Mouse (Mus musculus): ENCODE measurements around the gene Cym.

Gene Cym

DNA sequence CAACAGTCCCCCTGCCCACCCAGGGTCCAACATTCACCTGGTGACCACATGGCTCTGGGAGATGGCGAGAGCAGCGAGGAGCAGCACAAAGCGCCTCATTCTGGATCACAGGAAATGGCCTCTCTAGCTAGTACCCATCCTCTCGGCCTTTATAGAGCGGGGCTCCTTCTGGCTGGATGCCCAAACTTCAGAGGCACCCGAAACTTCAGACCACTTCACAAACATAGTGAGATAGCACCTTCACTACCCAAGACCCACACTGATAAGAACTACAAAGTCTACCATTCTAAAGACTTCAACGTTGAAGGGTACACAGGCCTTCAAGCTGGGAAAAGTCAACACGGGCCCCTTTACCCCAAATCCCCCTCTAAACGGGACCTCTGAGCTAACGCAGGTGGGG is at the start of gene Cym:
TSS of gene Cym (minus strand) at position 125 of the 400 bp plus-strand sequence.
- no peak for DNase-seq (ENCODE audit: low spot score)

DNA sequence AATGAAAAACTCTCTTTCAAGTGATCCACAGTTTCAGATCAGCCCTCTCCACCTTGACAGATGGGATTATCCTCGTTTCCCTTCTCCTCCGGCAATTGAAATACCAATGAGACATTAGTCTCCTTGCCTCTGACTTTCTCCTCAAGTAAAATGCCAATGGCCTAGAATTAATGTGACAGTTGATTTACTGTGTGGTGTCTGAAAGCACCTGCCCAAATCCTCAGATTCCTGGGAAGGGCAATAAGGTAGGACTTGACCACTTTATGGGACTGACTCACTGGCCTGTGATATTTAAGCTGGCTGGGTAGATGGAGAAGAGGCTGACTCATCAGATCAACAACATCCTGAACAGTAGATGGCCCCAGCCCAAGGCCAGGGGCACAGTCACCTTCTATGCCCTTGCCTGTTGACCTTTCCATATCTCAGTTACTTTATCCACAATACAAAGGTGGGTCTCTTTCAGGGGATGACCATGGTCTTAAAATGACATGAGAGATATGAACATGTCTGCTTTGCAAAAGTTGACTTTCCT is 45.3 kb upstream of the Cym start:
- no peak for DNase-seq (ENCODE audit: low spot score)

DNA sequence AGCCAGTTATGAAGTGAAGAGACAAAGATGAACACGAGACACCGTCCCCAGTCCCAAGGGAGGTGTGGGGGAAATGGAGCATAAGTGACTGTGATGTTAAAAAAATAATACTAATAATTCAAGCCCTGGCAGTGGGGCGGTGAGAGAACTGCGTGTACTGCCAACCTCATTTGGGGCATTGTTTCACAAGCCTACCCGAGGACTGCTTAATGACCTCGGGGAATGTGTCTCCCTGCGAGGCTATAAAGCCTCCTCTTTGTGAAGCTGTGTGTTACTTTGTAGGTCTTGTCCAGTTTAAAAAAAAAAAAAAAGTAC is 40.3 kb upstream of the Cym start:
- DNase-seq (ENCODE audit: low spot score), result no peak

DNA sequence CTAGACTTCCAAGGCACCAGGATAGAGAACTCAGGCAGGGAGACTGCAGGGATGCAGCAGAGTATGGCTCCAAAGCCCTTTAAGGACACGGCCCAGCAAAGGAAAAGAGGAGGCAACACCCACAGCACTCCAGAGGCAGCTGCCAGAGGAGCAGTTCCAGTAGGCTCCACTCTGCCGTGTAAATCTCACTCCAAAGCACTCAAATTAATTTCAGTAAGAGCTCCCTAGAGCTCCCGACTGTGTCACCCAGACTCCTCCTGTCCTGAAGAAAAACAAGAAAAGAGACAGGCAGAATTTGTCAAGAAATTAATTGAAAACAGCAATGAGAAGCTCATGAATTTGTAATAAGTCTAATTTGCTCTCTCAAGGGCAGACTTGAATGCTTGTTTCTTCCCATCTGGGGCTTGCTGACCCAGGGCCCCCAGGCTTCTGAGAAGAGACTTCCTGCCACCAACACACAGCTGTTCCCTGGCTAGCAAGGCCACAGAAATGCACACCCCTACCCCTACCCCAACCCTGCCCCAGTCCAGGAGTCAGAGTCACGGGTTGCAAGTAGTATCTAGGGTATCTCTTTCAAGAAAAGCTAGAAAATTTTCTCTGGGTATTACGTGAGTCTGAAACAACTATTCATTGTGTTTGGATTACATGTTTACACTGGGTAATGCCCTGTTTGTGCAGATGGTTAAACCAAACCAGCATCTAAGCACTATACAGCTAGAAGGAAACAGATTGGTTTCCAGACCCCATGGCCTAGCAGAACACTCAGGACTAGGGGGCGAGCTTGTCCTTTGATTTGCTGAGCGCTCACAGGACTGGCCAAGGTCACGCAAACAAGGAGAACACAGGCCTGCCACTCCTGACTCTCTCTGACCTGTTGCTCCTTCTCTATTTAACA is 39.7 kb upstream of the Cym start:
- DNase-seq (ENCODE audit: low spot score), result no peak

DNA sequence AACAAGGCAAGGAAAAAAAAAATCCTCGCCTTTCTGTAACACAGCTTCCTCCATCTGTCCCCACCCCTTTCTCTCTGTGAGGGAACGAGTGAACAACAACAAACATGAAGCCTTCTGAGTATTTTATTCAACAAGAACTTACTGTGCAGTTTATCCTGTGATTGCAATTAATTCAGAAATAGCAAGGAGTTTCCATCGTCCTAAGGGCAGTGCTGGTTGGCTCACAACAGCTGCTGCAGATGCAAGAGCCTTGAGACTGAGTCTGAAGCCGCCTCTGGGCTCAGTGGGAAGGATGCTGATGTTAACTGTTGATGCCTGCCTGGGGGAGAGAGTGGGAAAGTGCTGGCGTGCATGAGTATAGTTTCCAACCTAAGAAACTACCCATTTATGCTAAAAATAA is 36.4 kb upstream of the Cym start:
- no peak for DNase-seq (ENCODE audit: low spot score)

DNA sequence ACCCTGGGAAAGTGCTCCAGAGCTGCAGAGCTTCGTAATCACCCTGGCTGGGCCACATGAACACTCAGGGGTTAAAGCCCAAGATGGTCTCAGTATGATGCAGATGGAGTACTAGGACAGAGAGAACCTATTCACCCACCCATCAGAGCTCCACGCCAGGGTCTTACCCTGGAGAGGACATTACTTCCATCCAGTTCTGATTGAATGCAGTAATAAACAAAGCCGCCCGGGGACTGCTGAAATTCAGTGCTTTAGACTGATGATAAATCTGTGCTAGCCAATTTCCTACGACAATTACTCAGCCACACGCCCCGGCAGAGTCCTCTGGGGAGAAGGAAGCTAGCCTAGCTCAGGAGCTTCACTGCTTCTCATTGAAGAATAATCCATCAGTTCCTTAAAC is 35.2 kb upstream of the Cym start:
- no peak for DNase-seq (ENCODE audit: low spot score)

DNA sequence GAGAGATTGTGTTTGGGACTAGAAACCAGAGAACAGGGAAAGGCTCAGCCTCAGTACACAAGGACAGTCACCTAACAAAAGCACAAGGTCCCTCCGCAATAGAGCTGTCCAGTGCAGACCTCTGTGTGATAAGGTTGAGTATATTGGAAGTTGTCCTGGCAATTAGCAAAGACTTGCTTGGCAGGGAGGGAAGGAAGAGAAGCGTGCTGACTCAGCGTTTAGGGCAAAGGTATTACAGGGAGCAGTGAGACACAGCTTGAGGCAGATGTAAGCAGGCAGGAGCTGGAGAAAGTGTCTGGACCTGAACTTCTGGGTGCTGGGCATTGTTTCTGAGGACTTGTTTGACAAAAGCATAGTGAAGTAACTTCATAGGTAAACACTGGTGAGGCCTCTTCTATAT is 34.5 kb upstream of the Cym start:
- DNase-seq (ENCODE audit: low spot score), result no peak

DNA sequence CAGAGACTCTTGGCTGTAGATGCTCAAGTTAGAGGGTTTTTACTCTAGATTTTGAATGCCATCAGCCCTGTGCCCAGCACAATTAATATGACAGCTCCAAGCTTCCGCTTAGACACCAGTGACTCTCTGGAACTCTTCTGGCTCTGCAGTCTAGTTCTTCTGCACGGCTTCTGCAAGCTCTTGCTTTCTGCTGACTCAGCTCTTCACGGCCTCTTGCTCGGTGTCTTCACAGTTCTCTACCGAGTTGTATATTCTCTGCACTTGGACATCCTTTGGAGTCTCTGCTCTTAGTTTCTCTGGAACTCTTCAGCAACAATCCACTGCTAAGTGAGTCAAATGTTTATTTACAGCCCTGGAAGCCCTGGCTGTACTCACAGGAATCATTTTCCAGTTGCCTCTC is 32.4 kb upstream of the Cym start:
- DNase-seq (ENCODE audit: low spot score), result no peak

DNA sequence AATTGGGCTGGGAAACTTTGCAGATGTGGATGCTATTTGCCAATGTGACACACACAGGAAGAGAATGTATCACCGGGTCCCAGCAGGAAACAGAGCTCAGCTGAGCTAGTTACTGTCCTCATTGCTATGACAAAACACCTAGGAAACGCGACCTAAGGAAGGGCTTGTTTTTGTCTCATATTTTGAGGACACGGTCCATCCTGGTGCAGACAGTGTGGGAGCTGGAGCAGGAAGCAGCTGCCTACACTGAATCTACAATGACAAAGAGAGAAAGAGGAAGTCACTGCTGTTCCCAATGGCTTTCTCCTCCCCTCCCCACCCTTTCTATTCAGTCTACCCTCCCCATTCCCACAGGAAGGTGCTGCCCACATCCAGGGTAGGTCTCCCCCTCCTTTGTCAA is 30.5 kb upstream of the Cym start:
- no peak for DNase-seq (ENCODE audit: low spot score)

DNA sequence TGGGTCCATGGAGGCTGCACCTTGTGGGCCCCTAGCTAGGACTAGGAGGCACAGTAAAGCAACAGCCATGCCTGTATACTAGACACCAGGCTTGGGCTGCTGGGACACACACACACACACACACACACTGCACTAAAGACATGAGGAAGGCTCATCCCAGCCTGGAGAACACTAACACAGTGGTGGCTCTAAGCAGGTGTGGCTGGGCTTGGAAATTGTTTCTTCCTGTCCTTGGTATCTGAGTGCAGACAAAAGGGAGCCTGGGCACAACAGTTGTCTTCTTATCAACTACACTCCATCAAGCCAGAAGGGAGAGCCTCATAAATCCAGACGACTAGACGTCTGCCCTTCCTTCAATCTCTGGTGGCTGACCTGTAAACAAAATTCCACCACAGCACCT is 28.8 kb upstream of the Cym start:
- DNase-seq (ENCODE audit: low spot score), result no peak

DNA sequence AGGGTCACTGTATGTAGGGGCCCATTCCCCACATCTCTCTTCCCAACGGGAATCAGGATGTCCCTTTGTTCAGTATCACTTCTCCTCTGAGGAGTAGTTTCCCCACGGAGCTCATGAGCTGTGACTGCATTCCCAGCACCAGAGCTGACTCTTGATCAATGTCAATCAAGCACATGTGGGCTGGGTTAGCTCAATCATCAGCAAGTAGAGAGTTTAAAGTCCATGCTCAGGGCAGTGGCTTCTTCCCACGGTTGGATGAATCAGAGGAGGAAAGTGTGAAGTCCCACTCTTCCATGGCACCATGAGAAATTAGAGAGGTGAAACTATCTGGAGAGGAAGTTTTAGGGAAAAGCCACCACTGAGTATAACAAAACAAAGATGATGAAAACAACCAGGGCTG is 27.5 kb upstream of the Cym start:
- DNase-seq (ENCODE audit: low spot score), result no peak

DNA sequence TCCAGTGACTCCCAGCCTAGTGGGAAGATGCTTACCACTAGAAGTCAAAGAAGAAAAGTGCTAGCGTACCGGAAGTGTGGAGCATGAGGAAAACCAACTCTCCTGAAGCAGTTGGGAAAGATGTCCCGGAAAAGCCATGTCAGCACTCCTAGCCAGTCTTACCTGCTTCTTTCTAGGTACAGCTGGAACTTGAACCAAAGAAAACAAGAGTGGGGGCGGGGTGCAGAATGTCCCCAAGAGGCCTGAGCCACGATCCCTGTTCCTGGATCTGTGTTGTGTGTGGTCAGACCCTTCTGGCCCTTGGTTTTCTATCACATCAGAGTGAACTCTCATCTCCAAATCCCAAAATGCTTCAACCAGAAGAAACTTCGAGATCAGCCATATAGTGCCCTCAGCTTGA is 25.3 kb upstream of the Cym start:
- no peak for DNase-seq (ENCODE audit: low spot score)

DNA sequence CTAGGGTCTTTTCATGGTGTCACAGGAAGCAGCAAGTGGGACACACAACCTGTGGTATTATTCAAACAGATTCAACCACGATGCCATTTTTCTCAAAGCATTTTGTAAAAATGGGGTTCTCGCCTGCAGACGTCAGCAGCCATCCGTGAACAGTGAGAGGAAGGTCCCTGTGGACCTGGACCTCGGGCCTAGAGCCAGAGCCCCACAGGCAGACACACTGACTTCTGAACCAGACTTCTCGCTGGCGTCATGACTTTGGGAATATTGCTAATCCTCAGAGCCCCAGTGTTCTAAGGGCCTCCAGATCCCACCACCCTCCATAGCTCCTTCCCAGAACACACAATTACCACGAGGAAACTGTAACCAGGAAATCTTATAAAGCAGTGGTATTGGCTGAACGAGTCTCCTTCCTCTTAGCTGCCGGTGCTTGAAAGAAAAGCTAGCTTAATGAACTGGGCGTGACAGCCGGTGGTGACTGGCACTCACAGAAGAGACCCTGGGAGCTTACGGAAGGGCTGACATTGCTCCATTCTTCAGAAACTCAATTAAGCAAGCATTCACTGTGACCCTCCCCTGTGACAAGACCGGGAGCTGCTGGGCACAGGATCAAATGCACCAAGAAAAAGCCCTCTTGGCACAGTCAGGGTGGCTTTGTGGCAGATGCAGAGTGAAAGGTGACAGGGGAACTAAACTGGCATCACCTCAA is 20.0 kb upstream of the Cym start:
- no peak for DNase-seq (ENCODE audit: low spot score)

DNA sequence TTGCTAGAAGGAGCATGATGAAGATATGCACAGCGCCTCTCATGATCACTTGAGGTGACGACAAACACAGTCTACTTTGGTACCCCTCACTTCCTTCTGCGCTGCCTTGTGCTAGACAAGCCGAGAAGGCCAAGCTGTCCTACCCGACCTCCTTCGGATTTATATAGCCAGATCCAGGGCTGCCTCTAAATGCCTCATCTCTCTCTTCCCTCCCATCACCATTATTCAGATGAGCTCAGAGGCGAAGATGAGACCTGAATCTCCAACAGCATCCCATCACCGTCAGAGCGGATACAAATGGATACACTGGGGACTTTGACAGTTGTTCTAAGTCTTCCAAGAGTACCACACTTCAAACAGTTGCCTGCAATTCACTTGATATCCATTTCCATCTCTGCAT is 18.1 kb upstream of the Cym start, which contains the start of gene Prok1:
TSS of gene Prok1 (minus strand) at position 101 of the 400 bp plus-strand sequence.
- no peak for DNase-seq (ENCODE audit: low spot score)

DNA sequence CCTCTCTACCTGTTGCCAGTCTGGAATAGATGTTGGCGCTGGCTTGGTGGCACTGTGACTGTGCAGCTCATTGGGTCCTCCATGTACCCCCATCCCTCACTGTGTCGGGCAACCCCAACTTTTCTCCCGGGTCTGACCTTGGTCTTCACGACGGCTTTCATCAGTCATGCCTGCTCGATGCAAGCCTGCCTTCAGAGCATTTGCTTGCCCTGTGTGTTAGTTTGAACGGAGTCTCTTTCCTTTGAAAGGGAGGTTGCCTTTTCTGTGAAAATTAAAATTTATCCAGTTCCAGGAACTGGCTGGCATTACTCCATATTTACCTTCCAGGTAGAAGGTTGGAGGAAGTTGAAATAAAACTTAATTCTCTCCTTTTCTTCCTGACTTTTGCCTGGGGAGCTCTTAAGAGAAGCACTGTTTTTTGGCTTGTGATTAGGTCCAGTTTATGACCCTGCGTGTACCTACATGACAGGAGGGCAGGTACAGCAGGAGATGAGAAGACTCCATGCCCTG is 17.0 kb upstream of the Cym start:
- no peak for DNase-seq (ENCODE audit: low spot score)

DNA sequence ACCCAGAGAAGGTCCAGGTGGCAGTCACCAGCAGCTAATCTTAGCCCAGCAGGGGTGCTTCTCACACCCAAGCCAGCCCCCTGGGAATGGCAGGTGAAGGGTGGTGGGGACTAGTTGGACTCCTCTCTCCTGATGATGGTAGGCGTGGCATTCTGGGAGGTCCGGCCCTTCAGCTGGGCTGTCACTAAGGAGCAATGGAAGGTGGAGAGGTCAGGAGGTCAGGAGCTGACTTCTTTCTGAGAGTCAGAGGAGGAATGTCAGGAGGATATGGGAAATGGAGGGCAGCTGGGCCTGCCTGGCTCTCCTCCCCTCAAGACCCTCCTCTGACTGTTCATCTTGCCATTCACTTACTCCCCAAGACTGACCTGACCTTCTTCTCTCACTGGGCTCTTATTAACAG is 16.5 kb upstream of the Cym start:
- DNase-seq (ENCODE audit: low spot score), result peak; percentile 51

DNA sequence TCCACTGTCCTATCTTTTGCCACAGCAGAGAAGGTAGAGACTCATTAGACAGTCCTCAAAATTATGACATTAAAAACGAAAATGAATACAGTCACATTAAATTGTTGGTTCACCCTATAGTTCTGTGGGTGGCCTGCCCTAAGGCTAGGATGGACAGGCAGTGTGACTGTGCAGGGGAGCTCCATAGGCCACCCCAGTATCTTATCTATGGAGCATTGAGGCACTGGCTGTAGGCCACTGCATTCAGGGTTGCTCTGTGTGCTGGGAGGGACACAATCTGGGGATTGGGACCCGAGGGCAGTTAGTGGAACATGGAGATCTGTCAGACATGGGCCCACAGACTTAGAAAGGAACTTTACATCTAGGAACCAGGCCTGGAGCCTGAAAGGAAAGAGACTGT is 12.4 kb upstream of the Cym start:
- DNase-seq (ENCODE audit: low spot score), result no peak

DNA sequence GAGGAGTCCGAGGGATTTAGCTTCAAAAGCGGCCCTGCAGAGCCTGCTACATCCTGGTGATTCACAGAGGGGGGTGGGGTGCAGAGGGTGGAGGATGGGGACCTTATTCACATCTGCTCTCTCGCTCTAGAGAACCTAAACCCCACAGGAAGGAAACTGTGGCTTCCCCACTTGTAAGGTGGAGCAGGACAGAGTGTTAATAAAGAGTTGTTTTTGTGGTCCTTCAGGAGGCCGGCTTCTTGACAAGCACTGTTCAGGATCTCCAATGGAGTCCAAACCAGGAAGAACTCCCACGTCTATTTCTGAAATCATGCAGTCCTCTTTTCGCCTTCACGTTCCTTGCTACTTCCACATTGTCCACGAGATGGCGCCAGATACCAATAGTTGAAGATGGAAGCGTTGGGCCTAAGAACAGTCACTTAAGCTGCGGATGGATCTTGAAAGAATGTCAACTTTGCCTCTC is 11.8 kb upstream of the Cym start:
- peak; percentile 59 for DNase-seq (ENCODE audit: low spot score)

DNA sequence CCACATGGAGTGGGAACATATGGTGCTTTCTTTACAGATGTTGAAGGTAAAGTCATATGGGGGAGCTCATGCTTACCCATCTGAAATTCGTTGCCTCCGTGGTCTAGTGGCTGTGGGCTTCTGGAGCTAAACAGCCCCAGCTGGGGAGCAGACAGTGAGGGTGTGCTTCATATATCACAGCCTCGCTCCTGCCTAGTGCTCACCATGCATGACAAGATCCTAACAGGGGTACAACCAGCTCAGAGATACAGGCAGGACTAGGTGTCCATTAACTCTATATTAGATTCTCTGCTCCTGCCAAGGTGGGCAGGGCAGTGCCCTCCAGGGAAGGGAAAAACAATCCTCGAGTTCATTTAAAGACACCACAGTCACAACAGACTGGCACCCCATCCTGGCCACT is 9.7 kb upstream of the Cym start:
- no peak for DNase-seq (ENCODE audit: low spot score)

DNA sequence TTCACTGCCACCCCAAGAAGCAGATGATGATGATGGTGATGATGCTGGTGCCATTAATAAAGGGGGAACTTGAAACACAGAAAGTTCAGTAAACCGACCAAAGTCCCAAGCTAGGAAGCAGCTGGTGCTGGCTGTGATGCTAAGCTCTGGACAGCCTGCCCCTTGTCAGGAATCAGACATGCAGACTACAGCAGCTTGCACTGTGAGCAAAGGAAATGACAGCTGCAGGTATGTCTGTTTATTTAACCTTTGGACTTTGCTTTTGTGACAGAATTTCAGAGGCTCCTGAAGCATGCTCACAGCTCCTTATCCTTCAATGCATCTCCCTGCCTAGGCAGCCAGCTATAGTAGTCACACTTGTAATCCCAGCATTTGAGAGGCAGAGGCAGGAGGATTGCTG is 9.0 kb upstream of the Cym start, which contains the start of gene A630076J17Rik:
TSS of gene A630076J17Rik (plus strand) at position 88 of the 400 bp plus-strand sequence.
- DNase-seq (ENCODE audit: low spot score), result peak; percentile 71

DNA sequence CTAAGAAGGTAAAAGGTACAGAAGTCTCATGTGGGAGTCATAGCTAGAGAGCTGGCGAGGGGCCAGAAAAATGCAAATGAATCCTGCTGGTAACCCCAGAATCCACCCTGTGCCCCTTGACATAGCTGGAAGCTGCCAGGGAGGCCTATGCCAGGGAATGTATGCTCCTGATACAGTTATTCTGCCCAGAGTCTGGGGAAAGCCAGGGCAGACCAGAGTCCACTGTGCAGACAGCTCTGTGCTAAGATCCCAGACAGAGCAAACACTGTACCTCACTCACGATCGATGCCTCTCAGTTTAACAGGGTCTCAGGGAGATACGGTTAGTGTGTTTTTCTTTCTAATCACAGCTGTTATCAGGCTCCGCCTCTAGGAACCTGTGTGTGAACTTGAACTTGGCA is 8.3 kb upstream of the Cym start:
- DNase-seq (ENCODE audit: low spot score), result peak; percentile 44

DNA sequence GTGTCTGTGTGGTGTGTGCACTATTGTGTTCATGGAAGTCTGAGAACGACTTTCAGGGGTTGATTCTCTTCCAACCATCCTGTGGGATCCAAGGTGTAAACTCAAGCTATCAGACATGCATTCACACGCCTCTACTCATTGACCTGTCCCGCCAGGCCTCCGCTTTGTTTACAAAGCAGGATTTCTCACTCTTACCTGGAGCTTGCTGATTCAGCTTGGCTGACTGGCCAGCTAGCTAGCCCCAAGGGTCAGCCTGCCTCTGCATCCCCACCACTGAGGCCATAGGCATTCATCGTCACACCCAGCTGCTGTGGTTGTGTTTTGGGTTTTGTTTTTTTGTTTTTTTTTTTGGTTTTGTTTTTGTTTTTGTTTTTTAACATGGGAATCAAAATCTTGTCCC is 7.7 kb upstream of the Cym start:
- peak; percentile 56 for DNase-seq (ENCODE audit: low spot score)

DNA sequence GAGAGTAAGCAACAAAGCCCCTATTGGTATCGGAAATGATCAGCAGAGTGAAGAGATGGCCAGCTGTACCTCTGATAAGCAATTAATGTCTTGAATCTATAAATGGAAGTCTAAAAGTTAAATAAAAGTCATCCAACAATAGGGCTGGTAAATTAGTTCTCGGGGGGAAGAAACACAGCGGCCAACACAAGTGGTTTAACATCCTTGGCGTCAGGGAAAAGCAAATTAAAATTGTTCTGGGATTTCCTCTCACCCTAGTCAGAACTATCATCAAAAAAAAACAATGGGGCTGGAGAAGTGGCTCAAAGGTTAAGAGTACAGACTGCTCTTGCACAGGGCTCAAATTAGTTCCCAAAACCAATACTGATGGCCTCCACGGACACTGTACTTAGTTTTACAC is 4.3 kb upstream of the Cym start:
- DNase-seq (ENCODE audit: low spot score), result no peak

Measured in yolk sac, embryonic 10.5 days (tissue).